Mouse (Mus musculus) right cerebral cortex, postnatal 25 days (tissue): ENCODE results near the gene Ndufaf2.

Experiments
- DNase-seq: peaks from one replicate; pipeline ENCODE4 v3.0.0; 2022

Ndufaf2 gene

DNA sequence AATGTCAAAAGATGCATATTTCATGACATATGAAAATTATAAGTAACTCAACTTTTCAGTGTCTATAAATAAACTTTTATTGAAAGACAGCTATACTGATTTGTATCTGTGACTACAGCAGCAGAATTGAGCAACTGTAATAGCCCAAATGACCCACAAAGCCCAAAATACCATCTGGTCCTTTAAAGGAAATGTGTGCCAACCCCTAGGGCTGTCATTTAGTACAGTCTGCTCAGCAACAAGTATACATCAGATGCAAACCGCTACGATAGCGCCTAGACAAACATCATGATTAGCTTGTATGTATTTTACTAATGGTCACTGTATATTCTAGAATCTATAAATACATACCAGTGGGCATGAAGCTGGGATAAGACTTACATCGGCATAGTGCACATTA, 74.3 kb downstream of the Ndufaf2 start:
- no peak for DNase-seq

DNA sequence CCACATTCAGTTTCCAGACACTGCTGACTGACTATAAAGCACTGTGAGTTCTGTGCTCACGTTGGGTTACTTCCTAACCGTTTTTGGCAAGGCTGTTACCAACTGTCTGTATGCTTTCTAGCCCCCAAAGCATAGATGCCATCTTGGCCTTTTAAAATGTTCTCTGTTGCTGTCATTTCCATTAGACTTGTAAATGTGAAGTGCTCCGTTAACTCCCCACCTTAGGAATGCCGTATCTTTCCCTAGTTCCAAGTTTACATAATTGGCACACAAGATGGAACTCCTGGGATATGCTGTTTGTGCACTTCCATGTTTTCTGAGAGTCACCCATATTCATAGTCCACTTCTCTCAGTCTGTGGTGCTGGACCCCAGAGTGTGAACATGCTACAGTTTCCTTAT, 80.5 kb downstream of the Ndufaf2 start:
- no peak for DNase-seq

DNA sequence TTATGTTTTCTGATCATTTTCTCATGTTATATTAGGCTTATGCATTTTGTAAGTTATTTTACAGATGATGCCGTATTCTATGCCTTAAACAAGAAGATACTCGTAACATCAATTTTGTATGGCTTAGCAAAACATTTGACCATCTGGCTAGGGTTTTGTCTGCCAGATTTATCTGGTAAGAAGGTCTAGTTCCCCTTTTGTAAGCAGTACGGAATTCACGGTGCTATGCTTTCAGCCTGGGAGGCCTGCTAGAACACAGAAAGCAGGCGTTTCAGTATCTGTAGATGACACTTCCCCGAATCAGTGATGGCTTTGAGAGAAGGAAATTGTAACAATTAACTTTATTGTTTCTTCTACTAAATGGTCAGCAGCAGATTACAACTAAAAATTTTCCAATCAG, 80.9 kb downstream of the Ndufaf2 start:
- DNase-seq, result no peak

DNA sequence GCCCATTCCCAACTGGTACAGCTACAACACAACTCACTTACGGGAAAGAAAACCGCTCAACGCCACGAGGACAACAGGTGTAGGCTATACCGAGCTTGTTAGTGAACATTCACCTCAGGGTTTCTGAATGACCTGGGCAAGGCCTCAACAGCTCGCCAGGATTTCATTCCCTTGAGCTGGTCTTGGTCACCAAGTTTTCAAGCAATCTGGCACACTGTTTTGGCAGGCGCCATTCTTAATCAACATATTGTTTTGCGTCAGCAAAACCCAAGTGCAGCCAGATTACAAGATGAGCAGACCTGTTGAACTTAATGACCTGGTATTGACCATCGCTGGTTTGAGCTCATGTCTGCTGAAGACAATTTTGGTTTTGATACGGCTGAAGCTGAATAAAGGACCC, 88.3 kb downstream of the Ndufaf2 start:
- DNase-seq, result no peak

DNA sequence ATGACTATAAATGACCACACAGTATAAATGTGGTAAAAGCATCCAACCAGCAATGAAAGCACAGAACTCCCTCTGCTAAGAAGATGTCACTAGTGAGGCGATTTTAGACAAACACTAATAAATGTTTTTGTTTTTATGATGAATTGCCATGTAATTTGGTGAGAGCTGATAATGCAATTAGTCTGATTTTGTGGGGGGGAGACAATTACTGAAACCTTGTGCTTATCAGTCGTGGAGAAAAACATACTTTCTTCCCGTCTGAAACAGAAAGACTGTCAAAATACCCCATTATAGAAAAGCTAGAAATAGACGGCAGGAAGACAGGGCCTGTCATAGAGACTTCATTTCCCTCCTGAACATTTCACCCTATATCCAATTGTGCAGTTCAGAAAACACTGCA, 89.3 kb downstream of the Ndufaf2 start:
- no peak for DNase-seq

DNA sequence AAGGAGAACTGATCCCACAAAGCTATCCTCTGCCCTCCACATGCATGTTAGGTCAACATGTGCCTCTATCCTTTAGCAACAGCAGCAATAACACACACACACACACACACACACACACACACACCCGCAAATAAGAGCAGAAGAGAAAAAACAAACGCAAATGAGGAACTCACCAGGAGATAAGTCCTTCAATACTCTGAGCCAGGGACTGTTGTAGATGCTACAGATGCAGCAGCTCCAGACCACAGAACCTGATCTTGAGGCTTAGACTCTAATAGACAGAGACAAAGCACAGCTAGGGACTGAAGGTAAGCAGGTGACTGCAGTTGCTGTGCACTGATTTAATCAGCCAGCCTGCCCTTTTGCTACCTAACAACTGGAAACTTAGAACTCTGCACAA, 92.4 kb downstream of the Ndufaf2 start:
- DNase-seq, result no peak

DNA sequence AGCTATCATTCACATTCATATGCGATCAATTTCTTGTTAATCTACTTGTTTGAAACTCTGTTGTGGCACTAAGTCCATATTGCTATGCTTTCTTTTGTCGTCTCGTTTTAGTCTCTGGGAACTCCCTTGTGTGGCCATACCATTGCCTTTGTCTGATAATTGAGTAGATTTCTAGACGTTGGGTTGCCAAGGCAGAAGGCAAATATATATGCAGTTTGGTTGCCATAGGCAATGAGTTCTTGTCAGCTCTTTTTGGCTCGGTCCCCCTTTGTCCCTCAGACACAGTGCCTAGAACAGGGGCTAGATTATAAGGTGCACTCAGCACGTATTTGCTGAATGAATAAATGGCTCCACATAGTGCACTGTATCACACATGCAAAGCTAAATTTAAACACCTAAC, 94.1 kb downstream of the Ndufaf2 start:
- DNase-seq, result no peak

DNA sequence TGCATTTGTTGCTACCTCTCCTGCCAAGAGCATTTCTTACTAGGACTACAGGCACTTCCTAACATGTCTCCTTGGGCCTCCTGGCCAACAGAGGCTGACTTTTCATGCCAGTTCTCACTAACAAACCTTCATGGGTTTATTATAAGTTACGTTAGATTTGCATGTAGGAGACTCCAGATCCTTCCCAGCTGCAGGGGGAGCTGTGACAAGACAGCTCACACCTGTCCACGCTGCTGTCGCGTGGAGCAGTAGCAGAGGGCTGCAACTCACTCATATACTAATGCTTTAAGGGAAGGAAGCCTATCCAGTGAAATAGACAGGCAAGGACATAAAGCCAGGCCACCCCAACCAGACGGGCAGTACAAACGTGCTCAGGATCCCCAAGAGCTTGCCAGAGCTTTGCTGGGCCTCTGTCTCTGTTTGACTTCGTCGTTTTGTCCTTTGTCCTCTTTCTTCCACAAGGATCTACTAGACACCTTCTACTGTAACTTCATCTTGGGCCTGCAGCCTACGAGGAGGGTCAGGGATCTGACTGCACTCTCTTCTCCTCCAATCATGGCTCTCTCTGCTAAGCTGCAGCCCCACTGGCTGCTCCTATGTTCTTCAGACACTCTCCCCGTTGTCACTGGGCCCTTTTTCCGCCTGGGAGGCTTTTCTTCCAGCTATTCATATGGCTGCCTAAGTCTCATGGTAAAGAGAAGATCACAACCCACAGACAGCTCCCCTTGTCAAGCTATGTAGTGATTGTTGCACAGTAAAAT, 94.9 kb downstream of the Ndufaf2 start:
- DNase-seq, result no peak

DNA sequence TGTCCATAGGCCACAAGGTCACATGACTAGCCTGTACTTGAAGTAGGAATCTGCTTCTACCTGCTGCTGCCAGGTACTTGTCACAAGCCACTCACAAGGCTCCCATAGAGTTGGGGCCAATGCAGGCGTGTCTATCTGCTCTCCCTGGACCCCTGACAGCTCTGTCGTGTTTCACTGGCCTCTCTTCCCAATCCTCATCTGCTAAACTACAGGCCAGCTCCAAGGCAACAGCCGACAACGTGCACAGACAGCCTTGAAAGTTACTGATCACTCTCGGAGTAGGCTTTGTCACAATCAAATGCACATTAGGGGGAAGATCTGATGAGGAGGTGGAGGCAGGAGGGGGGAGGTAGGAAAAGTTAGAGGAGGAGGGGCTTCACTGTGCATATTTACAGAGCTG, 95.5 kb downstream of the Ndufaf2 start:
- DNase-seq, result no peak

DNA sequence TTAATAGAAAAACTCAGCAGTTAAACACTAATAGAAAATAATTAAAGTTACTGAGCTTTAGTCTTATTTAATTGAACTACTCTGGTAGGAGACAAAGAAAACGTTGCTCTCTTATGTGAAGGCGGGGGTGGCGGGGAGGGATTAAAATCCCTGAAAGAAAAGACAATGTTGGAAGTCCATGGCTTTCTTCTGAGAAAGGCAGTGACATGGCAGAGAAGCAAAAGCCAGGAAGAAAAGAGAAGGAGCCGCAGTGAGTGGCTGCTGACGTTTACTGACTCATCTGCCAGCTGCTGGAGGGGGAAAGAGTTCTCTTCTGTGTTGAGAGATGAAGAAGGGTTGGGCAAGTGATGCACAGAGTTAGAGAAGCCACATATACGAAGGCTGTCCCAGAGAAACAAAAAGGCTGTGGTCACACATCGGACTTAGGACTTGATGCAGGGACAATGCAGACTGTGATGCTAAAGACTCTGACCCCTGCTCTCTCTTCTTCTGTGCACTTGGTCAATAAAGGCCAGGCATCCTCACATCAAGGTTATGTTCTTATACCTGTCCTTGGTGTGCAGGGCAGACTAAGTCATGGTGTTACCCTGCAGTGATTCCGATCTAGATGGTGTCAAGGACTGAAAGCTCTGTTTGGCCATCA, 97.4 kb downstream of the Ndufaf2 start:
- no peak for DNase-seq

DNA sequence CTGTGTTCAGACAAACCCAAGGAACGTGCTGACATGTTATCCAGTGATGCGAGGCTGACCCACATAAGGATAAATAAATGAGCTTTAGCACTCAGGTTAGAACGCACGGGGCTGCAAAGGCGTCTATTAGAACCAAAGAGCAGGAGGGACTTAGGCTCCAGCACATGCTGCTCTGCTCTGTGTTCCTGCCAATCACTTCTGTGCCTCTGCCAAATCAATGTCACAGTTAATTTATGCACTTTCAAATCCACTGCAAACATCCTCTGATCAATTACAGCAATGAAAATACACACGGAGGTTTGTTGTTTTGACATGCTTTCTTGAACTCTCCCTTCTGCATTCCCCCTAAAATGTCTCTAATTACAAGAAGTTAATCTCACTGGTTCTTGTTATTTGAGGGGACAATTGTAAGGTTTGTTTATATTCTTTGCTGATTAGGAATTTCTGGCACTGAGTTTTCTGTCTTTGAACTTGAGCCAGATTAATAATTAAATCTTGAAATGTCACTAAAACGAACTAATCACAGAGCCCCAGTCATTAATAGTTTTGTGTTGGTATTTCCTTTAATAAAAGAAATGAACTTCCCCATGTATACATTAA, 98.0 kb downstream of the Ndufaf2 start:
- DNase-seq, result no peak

DNA sequence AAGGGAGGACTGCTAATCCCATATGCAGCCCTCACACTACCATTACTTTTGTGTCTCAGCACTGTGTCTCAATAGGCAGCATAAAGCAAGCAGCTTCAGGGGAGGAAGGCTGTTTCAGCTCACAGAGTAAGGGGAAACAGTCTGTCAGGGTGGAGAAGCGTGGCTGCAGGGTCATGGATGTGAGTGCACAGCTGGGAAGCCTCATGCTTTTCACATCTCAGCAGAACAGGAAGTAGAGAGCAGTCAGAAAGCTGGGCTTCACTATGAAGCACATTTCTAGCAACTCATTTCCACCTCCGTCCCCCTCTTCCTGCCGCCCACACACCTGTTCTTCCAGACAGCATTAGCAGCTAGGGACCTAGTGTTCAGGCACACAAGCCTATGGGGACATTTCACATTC, 101.5 kb downstream of the Ndufaf2 start:
- no peak for DNase-seq

DNA sequence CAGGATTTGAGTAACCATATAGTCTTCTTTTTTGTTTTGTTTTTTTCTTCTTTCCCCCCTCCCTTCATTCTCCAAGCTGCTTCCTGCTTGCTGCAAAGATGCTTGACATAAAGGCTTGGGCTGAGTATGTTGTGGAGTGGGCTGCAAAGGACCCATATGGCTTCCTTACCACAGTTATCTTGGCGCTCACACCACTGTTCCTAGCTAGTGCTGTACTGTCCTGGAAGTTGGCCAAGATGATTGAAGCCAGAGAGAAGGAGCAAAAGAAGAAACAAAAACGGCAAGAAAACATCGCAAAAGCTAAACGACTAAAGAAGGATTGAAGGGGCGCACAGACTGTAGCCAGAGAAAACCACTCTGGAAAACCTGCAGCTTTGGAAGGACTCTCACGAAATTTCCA, 111.1 kb downstream of the Ndufaf2 start:
- no peak for DNase-seq

DNA sequence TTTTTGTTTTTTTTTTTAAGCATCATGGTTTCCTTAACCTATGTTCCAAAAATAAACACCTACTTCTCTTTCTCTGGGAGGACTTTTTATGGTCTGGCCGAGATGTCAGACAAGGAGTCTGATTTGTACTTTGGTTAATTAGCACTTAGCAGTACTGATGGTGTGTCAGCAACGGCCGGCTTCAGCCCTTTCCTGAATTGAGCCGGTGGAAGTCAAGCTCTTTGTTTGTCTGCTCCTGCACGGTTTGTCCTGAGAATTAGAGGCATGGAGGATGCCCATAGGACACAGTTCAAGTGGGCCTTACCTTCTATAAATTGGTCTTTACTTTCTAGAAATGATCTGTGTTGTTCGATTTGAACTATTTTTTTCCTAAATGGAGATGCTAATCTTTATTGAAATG, 111.5 kb downstream of the Ndufaf2 start:
- DNase-seq, result no peak

DNA sequence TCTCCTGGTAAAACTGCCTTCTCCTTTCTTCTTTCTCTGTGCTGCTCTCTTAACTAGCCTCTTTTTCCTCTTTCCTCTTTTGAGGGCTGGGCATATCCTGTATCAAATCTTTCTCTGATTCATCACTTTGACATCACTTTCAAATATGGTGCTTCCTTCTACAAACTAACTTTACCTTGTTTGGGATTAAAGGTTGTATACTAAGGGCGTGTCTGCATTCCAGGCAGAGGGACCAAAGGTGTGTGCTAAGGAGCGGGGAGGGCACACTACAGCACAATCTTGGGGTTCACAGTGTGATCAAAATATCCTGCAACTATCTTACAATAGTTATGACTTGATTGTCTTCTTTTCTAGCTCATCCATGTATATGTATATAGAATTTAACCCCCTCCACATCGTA, 112.4 kb downstream of the Ndufaf2 start:
- DNase-seq, result no peak

DNA sequence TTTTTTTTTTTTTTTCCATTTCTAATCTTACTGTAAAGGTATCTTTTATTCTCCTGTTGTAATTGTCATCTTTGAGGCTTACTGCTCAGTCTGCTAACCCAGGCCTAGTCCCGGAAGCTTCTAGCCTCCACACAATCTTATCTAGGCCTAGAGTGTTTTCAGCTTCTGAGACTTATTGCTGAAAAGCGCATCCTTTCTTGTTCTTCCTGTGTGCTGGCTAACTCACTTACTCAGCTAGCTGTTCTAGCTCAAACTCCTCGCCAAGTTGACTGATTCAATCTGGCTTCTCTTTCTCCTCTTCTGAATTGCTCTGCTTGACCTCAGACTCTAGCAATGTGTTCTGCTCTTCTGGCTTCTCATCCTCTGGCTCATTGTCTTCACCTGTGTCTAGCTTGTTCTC, 112.8 kb downstream of the Ndufaf2 start:
- no peak for DNase-seq

DNA sequence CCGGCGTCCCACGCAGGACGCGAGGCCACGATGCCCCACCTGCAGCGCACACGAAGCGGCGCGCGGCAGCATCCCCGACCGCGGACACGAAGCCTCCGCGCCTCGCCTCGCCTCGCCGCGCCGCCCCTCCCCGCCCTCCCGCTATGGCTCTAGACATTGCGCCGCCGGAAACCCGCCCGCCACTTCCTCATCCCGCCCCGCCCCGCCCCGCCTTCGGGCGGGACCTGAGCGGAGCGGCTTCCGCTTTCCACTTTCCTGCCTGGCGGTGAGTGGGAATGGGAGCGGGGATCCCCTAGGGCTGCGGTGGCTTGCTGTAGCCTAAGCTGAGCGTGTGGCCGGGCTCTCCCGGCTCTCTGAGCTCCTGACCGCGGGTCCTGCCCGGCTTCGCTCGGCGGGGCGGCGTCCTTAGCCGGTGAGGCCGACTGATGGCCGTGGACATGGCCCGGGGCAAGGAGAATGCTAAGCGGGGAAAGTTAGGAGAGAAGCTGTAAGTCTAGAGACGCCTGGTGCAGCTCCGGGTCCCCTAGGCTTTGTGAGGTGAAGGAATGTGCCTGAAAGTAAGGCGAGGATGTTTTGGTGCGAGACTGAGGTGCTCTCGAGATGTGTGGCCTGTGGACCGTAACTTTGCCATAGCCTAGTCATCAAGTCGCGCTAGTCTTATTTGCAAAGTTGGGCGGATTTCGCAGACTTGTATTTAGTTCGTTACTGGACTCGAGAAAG, 114.0 kb downstream of the Ndufaf2 start, which contains the start of gene Smim15:
Gene Smim15, plus strand, starts transcription at position 225 of the 720 bp plus-strand sequence.
- DNase-seq, result peak; percentile 88

DNA sequence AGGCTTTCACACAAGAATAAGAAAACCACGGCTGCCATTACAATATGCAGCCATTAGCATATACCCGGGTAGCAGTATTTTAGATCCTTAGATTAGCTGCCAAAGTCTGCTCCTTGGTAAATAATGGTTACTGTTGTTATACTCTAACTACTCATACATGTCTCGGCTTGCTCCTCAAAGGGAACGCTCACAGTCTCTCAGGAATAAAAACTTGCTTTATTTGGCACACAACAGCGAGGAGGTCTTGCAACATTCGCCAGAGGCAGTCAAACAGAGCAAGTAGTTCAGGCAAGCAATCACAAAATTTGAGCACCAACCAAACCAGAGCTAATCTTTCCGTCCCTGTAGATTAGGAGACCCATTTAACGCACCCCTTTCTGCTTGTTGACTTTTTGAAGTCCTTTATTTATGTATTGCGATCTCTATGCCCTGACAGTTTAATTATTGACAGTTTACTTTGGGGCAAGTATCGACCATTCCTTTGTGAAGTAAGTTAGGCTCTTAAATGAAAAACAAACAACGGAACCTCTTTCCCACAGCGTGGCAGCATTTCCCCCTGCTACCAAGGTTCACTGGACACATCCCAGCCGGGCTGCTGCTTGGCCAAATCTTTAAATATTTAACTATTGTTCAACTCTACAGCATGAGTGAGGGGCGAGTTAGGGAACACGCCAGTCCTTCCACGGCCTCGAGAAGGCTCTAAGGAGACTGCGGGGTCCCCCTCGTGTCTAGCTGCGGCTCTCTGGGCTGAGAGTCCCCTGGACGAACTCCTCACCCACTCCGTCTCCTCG, 114.8 kb downstream of the Ndufaf2 start:
- DNase-seq, result peak; percentile 13

DNA sequence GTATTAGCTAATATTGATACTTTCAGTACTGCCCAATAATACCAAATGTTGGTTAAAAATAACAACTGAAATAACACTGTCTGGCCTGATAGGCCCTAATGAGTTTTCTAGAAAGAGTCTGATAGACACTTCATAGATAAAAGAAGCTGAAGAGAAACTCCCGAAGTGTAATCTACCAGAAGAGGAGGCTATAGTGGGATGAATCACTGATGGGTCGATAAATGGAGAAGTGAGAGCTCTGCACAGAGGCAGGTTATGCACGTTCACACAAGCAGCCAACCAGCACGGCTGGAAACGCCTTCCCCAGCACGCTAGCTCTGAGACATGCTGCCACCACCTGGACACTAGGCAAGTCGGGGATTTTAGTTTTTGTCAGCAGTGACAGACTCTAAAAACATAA, 117.1 kb downstream of the Ndufaf2 start:
- DNase-seq, result peak; percentile 62

DNA sequence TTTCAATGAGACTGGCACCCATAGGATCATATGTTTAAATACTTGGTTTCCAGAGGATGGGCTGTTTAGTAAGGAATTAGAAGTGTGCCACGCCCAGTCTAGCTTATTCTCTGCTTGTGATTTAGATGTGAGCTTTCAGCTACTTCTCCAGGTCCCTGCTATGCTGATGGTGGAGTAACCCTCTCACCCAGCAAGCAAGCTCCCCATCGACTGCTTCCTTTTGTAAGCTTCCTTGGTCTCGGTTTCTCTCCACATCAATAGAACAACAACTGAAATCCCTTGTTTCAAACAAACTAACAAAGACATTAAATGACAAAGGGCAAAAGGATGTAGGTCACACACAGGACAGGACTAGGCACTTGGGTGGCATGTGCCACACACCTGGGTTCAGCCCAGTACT, 118.0 kb downstream of the Ndufaf2 start:
- no peak for DNase-seq

DNA sequence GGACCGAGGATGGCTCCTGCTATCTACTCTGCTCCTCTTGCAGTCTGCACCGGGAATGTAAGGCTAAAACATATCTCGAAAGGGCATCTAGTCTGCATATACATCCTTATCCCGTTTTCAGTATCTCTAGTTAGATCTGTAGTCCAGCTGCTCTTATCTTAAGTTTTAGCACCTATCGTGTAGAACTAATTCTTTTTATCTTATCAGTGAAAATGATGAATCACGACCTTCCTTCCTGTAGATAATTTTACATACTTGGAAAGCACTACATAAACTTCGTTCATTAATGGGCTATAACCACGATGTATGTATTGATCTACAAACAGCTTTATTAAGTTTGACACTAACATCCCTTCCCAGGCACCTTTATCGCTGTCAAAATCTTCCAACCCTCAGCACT, 118.5 kb downstream of the Ndufaf2 start:
- DNase-seq, result no peak

DNA sequence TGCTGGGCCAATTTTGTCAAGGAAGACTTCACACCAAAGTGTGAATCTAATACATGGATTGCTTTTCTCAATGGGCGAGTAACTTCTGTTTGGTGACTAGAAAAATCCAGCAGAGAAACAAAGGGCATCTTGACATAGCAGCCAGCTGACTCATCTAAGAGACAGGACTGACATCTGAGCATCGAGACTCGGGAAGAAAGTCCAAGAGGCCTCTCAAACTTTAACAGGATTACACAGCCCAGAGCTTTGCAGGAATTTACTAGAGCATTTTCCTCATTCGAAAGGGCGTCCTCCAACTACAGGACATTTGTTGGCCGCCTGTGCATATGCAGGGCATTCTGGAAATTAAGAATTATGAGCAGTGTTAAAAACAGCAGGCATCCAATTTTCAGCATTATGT, 119.0 kb downstream of the Ndufaf2 start:
- DNase-seq, result no peak

DNA sequence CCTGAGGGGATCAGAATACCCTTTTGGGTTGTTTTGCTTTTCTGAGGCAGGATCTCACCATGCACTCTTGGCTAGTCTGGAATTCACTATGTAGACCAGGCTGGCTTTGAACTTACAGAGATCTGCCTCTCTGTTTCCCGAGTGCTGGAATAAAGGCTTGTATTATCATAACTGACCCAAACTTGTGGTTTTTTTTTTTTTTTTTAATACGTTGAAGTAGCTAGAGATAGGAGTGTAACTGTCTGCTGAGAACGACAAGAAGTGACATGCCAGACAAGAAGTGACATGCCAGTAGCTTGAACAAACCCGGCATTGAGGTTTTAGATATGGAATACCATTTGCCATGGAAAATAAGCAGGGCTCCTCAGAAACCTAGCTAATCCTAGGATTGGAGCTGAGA, 125.6 kb downstream of the Ndufaf2 start:
- DNase-seq, result no peak
